Mouse (Mus musculus) liver, postnatal 0 days (tissue): ENCODE measurements at regions not wholly inside any gene's neighbourhood (a gene's known extent, or its start where the extent isn't known, plus 50 kb on each side); places are given as distances from the start of the nearest gene placed in this dataset.

ENCODE experiments used
- CTCF ChIP-seq: sonication (generic); IDR thresholded peaks from 2 replicates; pipeline ENCODE4 v1.5.1; 2016; ENCODE audit warnings: antibody characterized with exemption, low read depth
- EP300 ChIP-seq: IDR thresholded peaks from 2 replicates; pipeline ENCODE4 v1.6.1; 2016; ENCODE audit warnings: antibody characterized with exemption, low read depth, mild to moderate bottlenecking

GRCm38 (mm10) chr17:49262394-49262793, 165.8 kb upstream of the Mocs1 start:
- no peak for TF ChIP-seq CTCF
- no peak for TF ChIP-seq EP300
